Mouse (Mus musculus) 3134 (cell line): ENCODE measurements around the gene Noc2l.

ENCODE experiments used
- DNase-seq: peaks from one replicate; pipeline ENCODE4 v3.0.0-alpha.2; 2011; ENCODE audit warnings: low spot score; ENCODE audit not compliant: insufficient read length; ENCODE audit errors: extremely low read depth

Noc2l gene

GRCm38 (mm10) chr4:156235808-156236533 lies at the start of gene Noc2l:
Noc2l (plus strand) TSS chr4:156236010.
- peak; percentile 87 for DNase-seq

- no peak for DNase-seq
Observed at GRCm38 (mm10) chr4:156188162-156188810, 47.5 kb upstream of the Noc2l start.

- no peak for DNase-seq
Observed at GRCm38 (mm10) chr4:156188811-156189323, 46.9 kb upstream of the Noc2l start.

- no peak for DNase-seq
Observed at GRCm38 (mm10) chr4:156192421-156193199, 43.2 kb upstream of the Noc2l start.

- DNase-seq = no peak
Observed at GRCm38 (mm10) chr4:156193200-156193590, 42.6 kb upstream of the Noc2l start.

- DNase-seq = no peak
Observed at GRCm38 (mm10) chr4:156193906-156194305, 41.9 kb upstream of the Noc2l start.

- no peak for DNase-seq
Observed at GRCm38 (mm10) chr4:156194346-156194745, 41.5 kb upstream of the Noc2l start.

GRCm38 (mm10) chr4:156195927-156196870 lies 39.6 kb upstream of the Noc2l start:
- peak; percentile 26 for DNase-seq

GRCm38 (mm10) chr4:156197131-156197828 lies 38.5 kb upstream of the Noc2l start, which contains the start of gene Agrn:
Agrn (minus strand) TSS chr4:156197488.
- DNase-seq = peak; percentile 42

- DNase-seq = peak; percentile 94
Observed at GRCm38 (mm10) chr4:156197829-156198205, 38.0 kb upstream of the Noc2l start.

- DNase-seq = peak; percentile 48
Observed at GRCm38 (mm10) chr4:156200623-156201475, 35.0 kb upstream of the Noc2l start, which contains the start of gene Isg15. Isg15 (minus strand) TSS chr4:156200818.

GRCm38 (mm10) chr4:156202462-156202893 lies 33.3 kb upstream of the Noc2l start:
- DNase-seq = no peak

- peak; percentile 84 for DNase-seq
Observed at GRCm38 (mm10) chr4:156203001-156203412, 32.8 kb upstream of the Noc2l start, which contains the start of gene AW011738. AW011738 (plus strand) TSS chr4:156203304.

- peak; percentile 83 for DNase-seq
Observed at GRCm38 (mm10) chr4:156203413-156204131, 32.2 kb upstream of the Noc2l start.

GRCm38 (mm10) chr4:156208872-156209271 lies 26.9 kb upstream of the Noc2l start:
- no peak for DNase-seq

- DNase-seq = no peak
Observed at GRCm38 (mm10) chr4:156209963-156210635, 25.7 kb upstream of the Noc2l start.

GRCm38 (mm10) chr4:156213134-156213533 lies 22.7 kb upstream of the Noc2l start:
- no peak for DNase-seq
